Mouse (Mus musculus) liver, embryonic 12.5 days (tissue): Measurements from ENCODE around the gene Anapc4. TPM values are rescaled to one million over a fixed set of nuclear protein-coding genes. Genes with fewer than 3 reads are reported as not detected.

ENCODE experiments used
- ATAC-seq: fragments of 200-750 bp; cut with Nextera tagmentation; 2 replicates; pipeline ENCODE4 v1.8.0; 2017; ENCODE audit warnings: moderate number of reproducible peaks, mild to moderate bottlenecking, moderate library complexity
- H3K27ac ChIP-seq: fragments of 300-500 bp; sonication (generic); 2 replicates; pipeline ENCODE4 v1.5.1; 2016; ENCODE audit warnings: mild to moderate bottlenecking
- H3K27me3 ChIP-seq: fragments of 300-500 bp; sonication (generic); replicated peaks from 2 replicates; pipeline ENCODE4 v1.6.1; 2016; ENCODE audit warnings: mild to moderate bottlenecking, moderate library complexity
- H3K36me3 ChIP-seq: fragments of 300-500 bp; sonication (generic); 2 replicates; pipeline ENCODE4 v1.6.1; 2016; ENCODE audit warnings: mild to moderate bottlenecking, moderate library complexity
- H3K4me1 ChIP-seq: fragments of 300-500 bp; sonication (generic); 2 replicates; pipeline ENCODE4 v1.6.1; 2016
- H3K4me2 ChIP-seq: fragments of 300-500 bp; sonication (generic); 2 replicates; pipeline ENCODE4 v1.6.1; 2016; ENCODE audit warnings: mild to moderate bottlenecking, moderate library complexity
- H3K4me3 ChIP-seq: fragments of 300-500 bp; sonication (generic); 2 replicates; pipeline ENCODE4 v1.5.1; 2016; ENCODE audit warnings: mild to moderate bottlenecking, moderate library complexity
- H3K9ac ChIP-seq: fragments of 300-500 bp; sonication (generic); 2 replicates; pipeline ENCODE4 v1.6.1; 2016; ENCODE audit warnings: mild to moderate bottlenecking, moderate library complexity
- H3K9me3 ChIP-seq: fragments of 300-500 bp; sonication (generic); replicated peaks from 2 replicates; pipeline ENCODE4 v1.6.1; 2016; ENCODE audit warnings: mild to moderate bottlenecking, moderate library complexity
- WGBS: fragments of 180-500 bp; shearing (Covaris S2); methylation state at CpG from one replicate; pipeline ENCODE4 v1.1.7; 2016; ENCODE audit not compliant: insufficient replicate concordance; 5-methylcytosine and 5-hydroxymethylcytosine counted together
- polyA plus RNA-seq: library from polyadenylated mRNA; unstranded; fragments of >200 nt; fragmentation: Nextera tagmentation; extraction: Ambion mirVana; gene quantifications from 2 replicates; pipeline ENCODE4 v1.2.1, GENCODE M21; 2016

The Anapc4 gene
- polyA plus RNA-seq, 1 experiment from 2014 or later, result 34.3 TPM

GRCm38 (mm10) chr5:52818676-52819075 lies 15.1 kb upstream of the Anapc4 start:
- peaks cover 65% of the 10 kb centered on the region for H3K36me3 ChIP-seq
- H3K4me3 ChIP-seq, result no peak overlapping the region
- H3K9ac ChIP-seq, result no peak overlapping the region
- ATAC-seq, result no peak
- H3K4me1 ChIP-seq, result no peaks in the 10 kb centered on the region
- H3K27me3 ChIP-seq, result no peaks in the 10 kb centered on the region
- H3K27ac ChIP-seq, result no peak overlapping the region
- H3K9me3 ChIP-seq, result no peaks in the 10 kb centered on the region
- no peak overlapping the region for H3K4me2 ChIP-seq
- 85% methylated on average over 7 of the region's 7 CpGs for WGBS

- peaks cover 54% of the 10 kb centered on the region for H3K36me3 ChIP-seq
- no peak for ATAC-seq
- WGBS, result 51% methylated on average over 3 of the region's 3 CpGs
Observed at GRCm38 (mm10) chr5:52821691-52822090, 12.1 kb upstream of the Anapc4 start.

GRCm38 (mm10) chr5:52827923-52828322 lies 5.9 kb upstream of the Anapc4 start:
- H3K4me1 ChIP-seq, result peaks cover 6% of the 10 kb centered on the region
- no peak overlapping the region for H3K9ac ChIP-seq
- H3K27ac ChIP-seq, result no peak overlapping the region
- peaks cover 3% of the 10 kb centered on the region; the same call in 1 of the 2 replicates for H3K9me3 ChIP-seq
- ATAC-seq, result no peak
- H3K27me3 ChIP-seq, result no peaks in the 10 kb centered on the region
- 77% methylated on average over 4 of the region's 4 CpGs for WGBS
- peaks cover 28% of the 10 kb centered on the region for H3K36me3 ChIP-seq
- H3K4me3 ChIP-seq, result no peak overlapping the region
- no peak overlapping the region for H3K4me2 ChIP-seq

More at GRCm38 (mm10) chr5:52821691-52822090, 12.1 kb upstream of the Anapc4 start:
- no peaks in the 10 kb centered on the region for H3K9me3 ChIP-seq
- no peak overlapping the region for H3K4me3 ChIP-seq
- H3K4me1 ChIP-seq, result no peaks in the 10 kb centered on the region
- no peak overlapping the region for H3K9ac ChIP-seq
- no peak overlapping the region for H3K4me2 ChIP-seq
- no peak overlapping the region for H3K27ac ChIP-seq
- no peaks in the 10 kb centered on the region for H3K27me3 ChIP-seq

- Histone ChIP-seq H3K4me1 (peaks cover 34% of the 10 kb centered on the region), H3K27ac (peak overlapping the region; percentile 88), H3K36me3 (peaks cover 18% of the 10 kb centered on the region), H3K9me3 (peaks cover 3% of the 10 kb centered on the region; the same call in 1 of the 2 replicates), H3K4me3 (peak overlapping the region; percentile 79), H3K4me2 (peak overlapping the region; percentile 95), H3K9ac (peak overlapping the region; percentile 50), H3K27me3 (no peaks in the 10 kb centered on the region)
- ATAC-seq, result peak; percentile 18; the same call in 1 of the 2 replicates
Observed at GRCm38 (mm10) chr5:52833005-52833404, 807 bp upstream of the Anapc4 start.

- H3K27me3 ChIP-seq, result no peaks in the 10 kb centered on the region
- ATAC-seq, result no peak
- H3K4me2 ChIP-seq, result peak overlapping the region; percentile 95
- H3K9ac ChIP-seq, result peak overlapping the region; percentile 86
- WGBS, result 7% methylated on average over 8 of the region's 8 CpGs
- H3K4me3 ChIP-seq, result peak overlapping the region; percentile 79
- H3K4me1 ChIP-seq, result peaks cover 34% of the 10 kb centered on the region
- peaks cover 31% of the 10 kb centered on the region for H3K36me3 ChIP-seq
- H3K9me3 ChIP-seq, result peaks cover 3% of the 10 kb centered on the region; the same call in 1 of the 2 replicates
- H3K27ac ChIP-seq, result peak overlapping the region; percentile 88
Observed at GRCm38 (mm10) chr5:52834386-52834785, 574 bp downstream of the Anapc4 start.

- ATAC-seq, result no peak
- H3K4me3 ChIP-seq, result no peak overlapping the region
- WGBS, result 88% methylated on average over 7 of the region's 7 CpGs
- H3K9ac ChIP-seq, result no peak overlapping the region
- H3K36me3 ChIP-seq, result peaks cover 72% of the 10 kb centered on the region
- no peaks in the 10 kb centered on the region for H3K27me3 ChIP-seq
- H3K4me1 ChIP-seq, result no peaks in the 10 kb centered on the region
- no peak overlapping the region for H3K4me2 ChIP-seq
- no peaks in the 10 kb centered on the region for H3K9me3 ChIP-seq
- H3K27ac ChIP-seq, result no peak overlapping the region
Observed at GRCm38 (mm10) chr5:52844319-52844718, 10.5 kb downstream of the Anapc4 start.

- 82% methylated on average over 5 of the region's 5 CpGs for WGBS
- no peaks in the 10 kb centered on the region for H3K4me1 ChIP-seq
- ATAC-seq, result no peak
- H3K27me3 ChIP-seq, result no peaks in the 10 kb centered on the region
- H3K9ac ChIP-seq, result no peak overlapping the region
- no peak overlapping the region for H3K4me2 ChIP-seq
- no peak overlapping the region for H3K27ac ChIP-seq
- no peak overlapping the region for H3K4me3 ChIP-seq
- peaks cover 67% of the 10 kb centered on the region for H3K36me3 ChIP-seq
- no peaks in the 10 kb centered on the region for H3K9me3 ChIP-seq
Observed at GRCm38 (mm10) chr5:52855727-52856126, 21.9 kb downstream of the Anapc4 start.

GRCm38 (mm10) chr5:52864446-52864845 lies 30.6 kb downstream of the Anapc4 start:
- no peak overlapping the region for H3K27ac ChIP-seq
- H3K36me3 ChIP-seq, result peaks cover 83% of the 10 kb centered on the region
- 72% methylated on average over 8 of the region's 8 CpGs for WGBS

GRCm38 (mm10) chr5:52865825-52866224 lies 32.0 kb downstream of the Anapc4 start:
- Histone ChIP-seq H3K4me2 (no peak overlapping the region), H3K9me3 (no peaks in the 10 kb centered on the region), H3K4me3 (no peak overlapping the region), H3K36me3 (peaks cover 70% of the 10 kb centered on the region), H3K9ac (no peak overlapping the region), H3K27ac (no peak overlapping the region), H3K27me3 (no peaks in the 10 kb centered on the region), H3K4me1 (no peaks in the 10 kb centered on the region)
- no peak for ATAC-seq
- 84% methylated on average over 9 of the region's 9 CpGs for WGBS

More at GRCm38 (mm10) chr5:52864446-52864845, 30.6 kb downstream of the Anapc4 start:
- no peaks in the 10 kb centered on the region for H3K27me3 ChIP-seq
- no peaks in the 10 kb centered on the region for H3K9me3 ChIP-seq
- H3K4me2 ChIP-seq, result no peak overlapping the region
- H3K4me3 ChIP-seq, result no peak overlapping the region
- H3K9ac ChIP-seq, result no peak overlapping the region
- ATAC-seq, result no peak
- no peaks in the 10 kb centered on the region for H3K4me1 ChIP-seq

GRCm38 (mm10) chr5:52866361-52867155 lies 32.7 kb downstream of the Anapc4 start:
- 82% methylated on average over 18 of the region's 18 CpGs for WGBS

GRCm38 (mm10) chr5:52868918-52869703 lies 35.3 kb downstream of the Anapc4 start:
- peaks cover 41% of the 10 kb centered on the region for H3K36me3 ChIP-seq
- ATAC-seq, result no peak
- no peaks in the 10 kb centered on the region for H3K27me3 ChIP-seq
- H3K4me1 ChIP-seq, result no peaks in the 10 kb centered on the region
- 81% methylated on average over 12 of the region's 12 CpGs for WGBS
- no peak overlapping the region for H3K4me3 ChIP-seq
- no peak overlapping the region for H3K4me2 ChIP-seq
- no peak overlapping the region for H3K9ac ChIP-seq
- no peak overlapping the region for H3K27ac ChIP-seq
- H3K9me3 ChIP-seq, result no peaks in the 10 kb centered on the region

More at GRCm38 (mm10) chr5:52866361-52867155, 32.7 kb downstream of the Anapc4 start:
- H3K9ac ChIP-seq, result no peak overlapping the region
- no peak for ATAC-seq
- H3K36me3 ChIP-seq, result peaks cover 63% of the 10 kb centered on the region
- H3K9me3 ChIP-seq, result no peaks in the 10 kb centered on the region
- no peak overlapping the region for H3K4me3 ChIP-seq
- H3K4me1 ChIP-seq, result no peaks in the 10 kb centered on the region
- H3K27me3 ChIP-seq, result no peaks in the 10 kb centered on the region
- no peak overlapping the region for H3K4me2 ChIP-seq
- no peak overlapping the region for H3K27ac ChIP-seq

- no peak overlapping the region for H3K9ac ChIP-seq
- WGBS, result 14% methylated on average over 1 of the region's 1 CpGs
- ATAC-seq, result no peak
Observed at GRCm38 (mm10) chr5:52871461-52871860, 37.6 kb downstream of the Anapc4 start.

More at GRCm38 (mm10) chr5:52871461-52871860, 37.6 kb downstream of the Anapc4 start:
- Histone ChIP-seq H3K9me3 (no peaks in the 10 kb centered on the region), H3K4me3 (no peak overlapping the region), H3K4me2 (no peak overlapping the region), H3K36me3 (peaks cover 23% of the 10 kb centered on the region), H3K27me3 (no peaks in the 10 kb centered on the region), H3K27ac (no peak overlapping the region), H3K4me1 (no peaks in the 10 kb centered on the region)
